Mouse (Mus musculus) kidney, adult 18-20 months (tissue): ENCODE measurements at regions not wholly inside any gene's neighbourhood (a gene's known extent, or its start where the extent isn't known, plus 50 kb on each side); places are given as distances from the start of the nearest gene placed in this dataset.
"Not testable (repeated sequence)": the region's sequence is repeated elsewhere in the genome, so short reads cannot be mapped to it uniquely, and the experiment has no call there.

Experiments used
- DNase-seq: peaks from one replicate; pipeline ENCODE4 v3.0.0; 2021

GRCm38 (mm10) chr2:109402556-109402955 lies 122.0 kb upstream of the Mettl15 start:
- DNase-seq = no peak

GRCm38 (mm10) chr2:109404262-109404661 lies 123.7 kb upstream of the Mettl15 start:
- no peak for DNase-seq

GRCm38 (mm10) chr2:109406591-109407079 lies 126.1 kb upstream of the Mettl15 start:
- no peak for DNase-seq

GRCm38 (mm10) chr2:109420098-109420497 lies 139.6 kb upstream of the Mettl15 start:
- no peak for DNase-seq

GRCm38 (mm10) chr2:109431183-109431582 lies 150.6 kb upstream of the Mettl15 start:
- no peak for DNase-seq

- no peak for DNase-seq
These were observed 162.1 kb upstream of the Mettl15 start for GRCm38 (mm10) chr2:109442551-109443120.

GRCm38 (mm10) chr2:109443521-109444066 lies 163.0 kb upstream of the Mettl15 start:
- DNase-seq = no peak

GRCm38 (mm10) chr2:109462246-109462645 lies 181.7 kb upstream of the Mettl15 start:
- DNase-seq = not testable (repeated sequence)

GRCm38 (mm10) chr2:109484306-109484705 lies 190.2 kb upstream of the Bdnf start:
- no peak for DNase-seq

- DNase-seq = no peak
These were observed 186.9 kb upstream of the Bdnf start for GRCm38 (mm10) chr2:109487591-109487990.

GRCm38 (mm10) chr2:109502186-109502585 lies 172.3 kb upstream of the Bdnf start:
- no peak for DNase-seq

- DNase-seq = no peak
These were observed 169.6 kb upstream of the Bdnf start for GRCm38 (mm10) chr2:109504906-109505305.

GRCm38 (mm10) chr2:109510070-109510979 lies 164.2 kb upstream of the Bdnf start:
- DNase-seq = peak; percentile 5

- no peak for DNase-seq
These were observed 163.4 kb upstream of the Bdnf start for GRCm38 (mm10) chr2:109511142-109511541.

- no peak for DNase-seq
These were observed 155.2 kb upstream of the Bdnf start for GRCm38 (mm10) chr2:109519261-109519660.

- DNase-seq = no peak
These were observed 154.0 kb upstream of the Bdnf start for GRCm38 (mm10) chr2:109520471-109520870.

GRCm38 (mm10) chr2:109539519-109539918 lies 135.0 kb upstream of the Bdnf start:
- no peak for DNase-seq

GRCm38 (mm10) chr2:109546486-109547115 lies 127.9 kb upstream of the Bdnf start:
- peak; percentile 23 for DNase-seq

GRCm38 (mm10) chr2:109554644-109555043 lies 119.9 kb upstream of the Bdnf start:
- no peak for DNase-seq

GRCm38 (mm10) chr2:109559088-109560030 lies 115.1 kb upstream of the Bdnf start:
- no peak for DNase-seq

- no peak for DNase-seq
These were observed 111.5 kb upstream of the Bdnf start for GRCm38 (mm10) chr2:109562996-109563395.

- DNase-seq = no peak
These were observed 97.6 kb upstream of the Bdnf start for GRCm38 (mm10) chr2:109576946-109577345.
